Mouse (Mus musculus) heart, postnatal 0 days (tissue): ENCODE measurements around the gene Bcl11b.

Experiments used
- CTCF ChIP-seq: IDR thresholded peaks from 2 replicates; pipeline ENCODE4 v1.5.1; 2016; ENCODE audit warnings: antibody characterized with exemption, control low read depth, low read depth
- EP300 ChIP-seq: IDR thresholded peaks from 2 replicates; pipeline ENCODE4 v1.6.1; 2016; ENCODE audit warnings: antibody characterized with exemption, low read depth

- TF ChIP-seq CTCF (no peak), EP300 (no peak)
These were observed 113.6 kb downstream of the Bcl11b start for GRCm38 (mm10) chr12:107889841-107890240.
